Mouse (Mus musculus) myocyte (in vitro differentiated cells): ENCODE results near the gene 6430548M08Rik.

ENCODE experiments used
- CEBPB ChIP-seq: IDR thresholded peaks from 2 replicates; pipeline ENCODE4 v1.6.1; 2011; ENCODE audit warnings: mild to moderate bottlenecking, moderate library complexity; ENCODE audit not compliant: poor library complexity, insufficient read depth, severe bottlenecking
- POLR2A ChIP-seq: IDR thresholded peaks from one replicate; pipeline ENCODE4 v1.6.1; 2011; ENCODE audit warnings: low read depth, mild to moderate bottlenecking, control low read depth, moderate library complexity; ENCODE audit not compliant: insufficient read length

DNA sequence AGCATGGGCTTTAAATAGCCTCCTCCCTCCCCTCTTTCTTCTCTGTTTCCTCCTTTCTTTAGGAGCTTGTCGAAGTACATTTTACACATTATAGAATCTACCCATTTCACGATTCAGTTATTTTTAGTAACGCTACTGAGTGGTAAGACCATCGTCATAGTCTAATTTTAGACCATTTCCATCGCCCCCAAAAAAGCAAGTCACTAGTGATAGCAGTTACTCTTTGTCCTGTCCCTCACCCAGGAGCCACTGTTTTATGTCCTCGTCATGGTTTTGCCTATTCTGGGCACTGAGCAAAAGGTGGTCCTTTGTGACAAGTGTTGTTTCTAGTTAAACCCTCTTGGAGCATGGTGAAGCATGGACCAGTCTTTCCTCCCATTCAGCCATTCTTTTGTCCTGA lies 6.0 kb downstream of the 6430548M08Rik start:
- no peak for TF ChIP-seq POLR2A
- no peak for TF ChIP-seq CEBPB
